Mouse (Mus musculus) leukemia stem cell, adult 10-12 weeks (primary cell): Measurements from ENCODE around the gene Gpr119. TPM values are rescaled to one million over a fixed set of nuclear protein-coding genes. Genes with fewer than 3 reads are reported as not detected.

Experiments
- polyA plus RNA-seq: library from polyadenylated mRNA; stranded (reverse); fragments of >175 nt; gene quantifications from 2 replicates; pipeline ENCODE4 v1.2.3, GENCODE M21; 2012; ENCODE audit warnings: low replicate concordance

Gene Gpr119
- not detected in 2 replicates for polyA plus RNA-seq

DNA sequence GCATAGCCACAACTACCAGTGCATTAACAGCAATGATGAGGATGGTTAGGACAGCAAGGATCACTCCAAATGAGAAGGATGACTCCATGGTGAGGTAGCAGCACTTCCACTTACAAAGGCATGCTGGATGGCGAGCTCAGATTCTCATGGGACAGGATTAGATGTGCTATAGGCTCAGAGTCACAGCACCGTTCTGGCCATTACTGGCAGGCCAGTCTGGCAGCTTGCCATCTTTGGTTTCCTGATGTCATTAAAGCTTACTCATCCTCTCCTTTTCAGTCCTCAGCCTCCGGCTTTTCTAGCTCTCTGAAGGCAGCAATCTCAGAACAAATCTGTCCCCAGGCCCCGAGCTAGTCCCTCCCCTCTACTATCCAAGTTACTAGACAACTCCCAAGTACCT, at the start of gene Gpr119:
Gpr119 (minus strand) TSS at position 308 of the 400 bp plus-strand sequence.

DNA sequence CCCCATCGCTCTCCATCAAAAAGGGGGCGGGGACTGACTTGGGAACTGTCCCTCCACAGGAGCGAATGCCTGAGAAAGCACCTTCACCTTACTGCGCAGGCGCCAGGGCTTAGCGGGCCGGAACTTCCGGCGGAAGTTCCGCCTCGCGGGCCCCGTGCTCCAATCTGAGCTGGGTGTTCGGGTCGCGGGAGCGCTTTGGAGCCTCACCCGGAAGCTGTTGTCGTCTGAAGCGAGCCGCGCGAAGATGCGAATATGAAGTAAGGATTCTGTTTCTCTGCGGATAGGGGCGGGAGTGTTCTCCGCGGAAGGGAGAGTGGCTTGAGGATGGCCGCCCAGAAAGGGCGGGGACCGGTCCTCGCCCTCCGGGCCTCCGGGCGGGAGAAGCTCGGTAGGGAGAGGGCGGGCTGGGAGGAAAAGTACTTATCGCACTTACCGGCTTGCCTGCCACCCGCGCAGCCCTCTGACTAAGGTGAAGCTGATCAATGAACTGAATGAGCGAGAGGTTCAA, 20.6 kb upstream of the Gpr119 start, which contains the start of gene Rbmx2:
Rbmx2 (plus strand) TSS at position 141 of the 508 bp plus-strand sequence.

DNA sequence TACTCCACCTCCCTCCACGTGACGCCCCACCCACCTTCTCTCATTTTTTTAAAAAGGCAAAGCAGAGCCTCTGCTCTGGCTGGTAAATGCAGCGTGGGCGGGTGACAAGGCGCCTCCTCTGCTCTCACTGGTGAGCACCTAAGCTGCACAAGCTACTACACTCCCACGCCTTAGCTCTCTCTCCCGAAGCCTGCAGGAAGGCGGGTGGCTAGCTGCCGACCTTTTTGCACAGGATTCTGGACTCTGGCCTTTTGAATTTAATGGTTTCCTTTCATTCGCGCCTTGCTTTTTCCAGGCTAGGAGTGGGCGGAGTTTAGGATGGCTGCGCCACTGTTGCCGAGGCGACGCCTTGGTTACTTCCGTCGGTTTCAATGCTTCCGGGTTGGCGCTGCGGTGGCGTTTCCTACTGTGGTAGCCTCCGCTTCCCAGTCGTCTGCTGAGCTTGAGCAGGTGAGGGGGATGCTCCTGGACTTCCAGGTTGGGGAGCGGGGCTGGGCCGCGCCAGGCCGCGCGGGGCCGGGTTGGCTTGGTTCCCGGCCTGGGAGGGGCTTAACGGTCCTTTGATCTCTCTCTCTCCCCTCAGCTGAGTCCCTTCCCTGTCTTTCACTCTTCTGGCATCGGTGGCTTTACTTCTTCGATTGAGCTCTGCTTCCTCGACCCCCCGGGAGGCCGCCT, 50.8 kb downstream of the Gpr119 start, which contains the start of gene Slc25a14:
Slc25a14 (plus strand) TSS at position 35 of the 675 bp plus-strand sequence.

Other genes starting within 250 kb of the Gpr119 start
- 6.6 and 10.7 TPM in 2 replicates for gene Elf4, start 211.3 kb downstream of the Gpr119 start, polyA plus RNA-seq
- gene Aifm1, start 160.9 kb downstream of the Gpr119 start, polyA plus RNA-seq: 2.0 and 2.7 TPM in 2 replicates
- gene Rab33a, start 155.2 kb downstream of the Gpr119 start, polyA plus RNA-seq: 0.30 TPM in 1 of 2 replicates, not detected in the other
- gene Zfp280c, start 80.0 kb downstream of the Gpr119 start, polyA plus RNA-seq: 0.07 and 0.38 TPM in 2 replicates
- gene Slc25a14, start 51.1 kb downstream of the Gpr119 start, polyA plus RNA-seq: 0.43 TPM in 1 of 2 replicates, not detected in the other
- 3.6 and 5.5 TPM in 2 replicates for gene Rbmx2, start 20.5 kb upstream of the Gpr119 start, polyA plus RNA-seq
- gene Gm595, start 203.2 kb upstream of the Gpr119 start, polyA plus RNA-seq: not detected in 2 replicates